Mouse (Mus musculus): ENCODE data around the gene Atp11a. TPM values are rescaled to one million over a fixed set of nuclear protein-coding genes. Genes with fewer than 3 reads are reported as not detected.

The Atp11a gene
- polyA plus RNA-seq, 1 experiment from 2014 or later, result 22.2 TPM

DNA sequence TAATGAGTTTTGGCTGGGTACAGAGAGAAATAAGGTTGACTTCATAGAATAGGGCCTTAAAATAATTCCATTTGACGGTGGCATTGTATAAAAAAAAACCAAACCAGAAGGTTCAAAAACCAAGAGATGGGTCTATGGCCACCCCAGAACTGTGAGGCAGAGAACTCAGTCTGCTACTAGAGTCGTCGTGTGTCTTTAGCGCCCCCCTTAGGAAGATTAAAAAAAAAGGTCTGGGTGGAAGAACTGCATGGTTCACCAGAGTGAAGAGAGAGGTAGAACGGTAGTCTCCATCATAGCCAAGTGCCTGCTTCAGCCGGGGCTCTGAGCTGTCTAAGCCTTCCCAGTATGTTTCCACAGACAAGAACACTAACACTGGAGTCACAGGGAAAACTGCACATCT lies 54.4 kb downstream of the Atp11a start:
- 48% methylated on average over 6 of the region's 6 CpGs for WGBS
- H3K4me1 ChIP-seq, result no peaks in the 10 kb centered on the region
- no peak overlapping the region for H3K27ac ChIP-seq (replicated peaks)
- H3K27me3 ChIP-seq, result no peaks in the 10 kb centered on the region
- ATAC-seq (ENCODE audit: insufficient number of reproducible peaks, low FRiP score, low TSS enrichment, low read depth), result no peak
- H3K9me3 ChIP-seq (replicated peaks), result no peaks in the 10 kb centered on the region
- no peak overlapping the region for H3K4me2 ChIP-seq (replicated peaks)
- H3K36me3 ChIP-seq, result peaks cover 14% of the 10 kb centered on the region
- no peak overlapping the region for H3K4me3 ChIP-seq (replicated peaks)
- H3K9ac ChIP-seq, result no peak overlapping the region

DNA sequence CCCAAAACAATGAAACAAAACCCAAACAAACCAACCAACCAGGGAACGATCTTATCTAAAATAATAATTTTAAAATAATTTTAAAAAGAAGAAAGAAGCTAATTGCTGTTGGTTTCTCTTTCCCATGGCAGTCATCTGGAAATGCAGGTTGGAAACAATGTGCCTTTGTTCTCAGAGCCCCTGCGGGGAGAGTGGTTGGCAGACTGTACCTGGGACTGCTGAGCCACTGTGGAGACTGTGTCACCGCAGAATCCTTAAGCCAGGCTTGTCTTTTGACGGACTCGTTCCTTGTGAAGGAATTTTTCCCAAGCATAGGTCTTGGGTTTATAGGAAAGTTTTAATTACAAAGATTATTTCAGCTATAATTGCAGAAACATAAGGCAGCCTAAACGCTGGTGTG lies 59.6 kb downstream of the Atp11a start:
- no peak for ATAC-seq (ENCODE audit: insufficient number of reproducible peaks, low FRiP score, low TSS enrichment, low read depth)
- 55% methylated on average over 6 of the region's 6 CpGs for WGBS

DNA sequence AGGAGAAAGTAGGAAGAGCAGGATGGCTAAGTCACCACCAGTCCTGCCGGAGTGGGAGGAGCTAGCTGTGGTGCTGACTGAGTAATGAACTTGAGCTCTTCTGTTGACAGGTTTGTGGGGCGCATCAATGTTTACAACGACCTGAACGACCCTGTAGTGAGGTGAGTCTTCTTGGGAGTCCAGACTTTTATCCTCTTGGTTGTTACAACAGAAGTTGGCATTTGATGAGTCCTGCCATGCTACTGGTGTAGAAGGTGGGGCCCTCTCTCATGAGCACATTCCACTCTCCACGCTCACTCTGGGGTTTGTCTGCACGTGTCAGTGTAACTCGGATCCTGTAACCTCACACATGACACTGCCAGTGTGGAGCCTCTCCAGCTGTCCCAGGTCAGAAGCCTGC lies 66.1 kb downstream of the Atp11a start:
- Histone ChIP-seq H3K4me3 (replicated peaks) (no peak overlapping the region), H3K27ac (replicated peaks) (no peak overlapping the region), H3K36me3 (peaks cover 73% of the 10 kb centered on the region), H3K27me3 (no peaks in the 10 kb centered on the region), H3K9ac (no peak overlapping the region), H3K4me1 (peaks cover 5% of the 10 kb centered on the region; the same call in 1 of the 2 replicates), H3K9me3 (replicated peaks) (no peaks in the 10 kb centered on the region), H3K4me2 (replicated peaks) (no peak overlapping the region)
- no peak for ATAC-seq (ENCODE audit: insufficient number of reproducible peaks, low FRiP score, low TSS enrichment, low read depth)
- WGBS, result 71% methylated on average over 7 of the region's 7 CpGs

More for the DNA sequence above, 59.6 kb downstream of the Atp11a start:
- Histone ChIP-seq H3K36me3 (peaks cover 36% of the 10 kb centered on the region), H3K27ac (replicated peaks) (no peak overlapping the region), H3K4me1 (no peaks in the 10 kb centered on the region), H3K9ac (no peak overlapping the region), H3K4me3 (replicated peaks) (no peak overlapping the region), H3K9me3 (replicated peaks) (no peaks in the 10 kb centered on the region), H3K4me2 (replicated peaks) (no peak overlapping the region), H3K27me3 (no peaks in the 10 kb centered on the region)

DNA sequence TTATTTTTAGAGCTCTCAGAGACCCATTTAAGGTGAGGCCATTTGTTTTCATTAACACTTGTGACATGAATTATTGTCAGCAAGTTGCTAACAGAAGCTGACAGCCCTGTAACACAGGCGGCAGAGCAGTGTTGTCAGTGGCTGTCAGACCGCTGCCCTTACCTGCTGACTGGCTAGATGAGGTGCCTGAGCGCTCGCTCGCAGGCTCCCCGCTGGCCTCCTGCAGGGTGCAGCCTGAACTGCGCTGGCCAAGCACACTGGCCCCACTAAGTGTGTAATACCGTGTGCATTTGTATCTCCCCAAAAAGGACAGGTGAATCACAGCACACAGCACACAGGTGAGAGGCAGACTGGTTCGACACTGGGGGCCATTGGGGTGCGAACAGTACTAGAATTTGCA lies 67.7 kb downstream of the Atp11a start:
- Histone ChIP-seq H3K4me1 (peaks cover 5% of the 10 kb centered on the region; the same call in 1 of the 2 replicates), H3K36me3 (peaks cover 86% of the 10 kb centered on the region), H3K27ac (replicated peaks) (no peak overlapping the region), H3K4me3 (replicated peaks) (no peak overlapping the region), H3K27me3 (no peaks in the 10 kb centered on the region), H3K9ac (no peak overlapping the region), H3K4me2 (replicated peaks) (no peak overlapping the region), H3K9me3 (replicated peaks) (no peaks in the 10 kb centered on the region)
- WGBS, result 67% methylated on average over 10 of the region's 10 CpGs
- ATAC-seq (ENCODE audit: insufficient number of reproducible peaks, low FRiP score, low TSS enrichment, low read depth), result no peak

DNA sequence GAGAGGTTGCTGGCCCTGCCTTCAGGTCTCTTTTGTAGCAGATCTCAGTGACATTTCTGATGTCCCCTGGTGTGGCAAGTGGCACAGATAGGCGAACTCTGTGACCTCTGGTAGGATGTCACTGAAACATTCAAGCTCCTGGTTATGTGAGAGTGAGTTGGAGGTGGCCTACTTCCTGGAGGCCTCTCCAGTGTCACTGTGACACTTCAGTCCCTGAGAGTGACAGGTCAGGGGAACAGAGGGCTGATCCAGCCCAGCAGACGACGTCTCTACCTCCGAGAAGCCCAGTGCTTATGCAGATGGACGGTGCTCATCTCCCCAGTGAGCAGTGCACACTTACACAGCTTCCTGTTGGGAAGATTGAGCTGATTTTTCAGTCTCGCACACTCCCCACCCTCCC lies 68.4 kb downstream of the Atp11a start:
- Histone ChIP-seq H3K4me1 (peaks cover 5% of the 10 kb centered on the region; the same call in 1 of the 2 replicates), H3K9me3 (replicated peaks) (no peaks in the 10 kb centered on the region), H3K36me3 (peaks cover 90% of the 10 kb centered on the region), H3K27ac (replicated peaks) (no peak overlapping the region), H3K27me3 (no peaks in the 10 kb centered on the region), H3K9ac (no peak overlapping the region), H3K4me2 (replicated peaks) (no peak overlapping the region), H3K4me3 (replicated peaks) (no peak overlapping the region)
- WGBS, result 51% methylated on average over 6 of the region's 6 CpGs
- no peak for ATAC-seq (ENCODE audit: insufficient number of reproducible peaks, low FRiP score, low TSS enrichment, low read depth)

DNA sequence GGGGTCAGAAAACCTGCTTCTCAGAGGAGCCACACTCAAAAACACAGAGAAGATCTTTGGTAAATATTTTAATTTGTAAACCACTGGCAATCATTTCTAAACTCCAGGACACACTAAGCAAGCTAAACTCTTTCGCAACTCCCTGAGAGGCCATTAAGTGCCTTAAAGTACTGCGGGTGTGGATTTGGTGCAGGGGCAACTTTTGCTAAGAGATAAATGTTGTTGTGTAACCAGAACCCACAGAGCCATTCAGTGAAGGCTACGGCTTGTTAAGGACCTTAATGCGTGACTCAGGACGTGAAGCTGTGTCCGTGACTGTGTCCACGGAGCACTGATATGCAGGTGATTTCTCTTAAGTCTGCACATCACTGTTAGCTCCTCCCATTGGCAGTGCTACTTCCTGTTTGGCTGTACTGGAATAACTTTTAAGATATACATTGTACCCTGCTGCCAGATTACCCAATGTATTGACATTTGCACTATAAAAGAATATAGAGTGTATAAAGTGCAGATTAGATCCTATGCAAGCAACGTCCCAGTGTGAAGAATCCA lies 68.9 kb downstream of the Atp11a start:
- no peak for ATAC-seq (ENCODE audit: insufficient number of reproducible peaks, low FRiP score, low TSS enrichment, low read depth)
- peaks cover 5% of the 10 kb centered on the region; the same call in 1 of the 2 replicates for H3K4me1 ChIP-seq
- H3K27ac ChIP-seq (replicated peaks), result no peak overlapping the region
- H3K4me3 ChIP-seq (replicated peaks), result no peak overlapping the region
- H3K9me3 ChIP-seq (replicated peaks), result no peaks in the 10 kb centered on the region
- H3K9ac ChIP-seq, result no peak overlapping the region
- H3K4me2 ChIP-seq (replicated peaks), result no peak overlapping the region
- H3K36me3 ChIP-seq, result peaks cover 92% of the 10 kb centered on the region
- H3K27me3 ChIP-seq, result no peaks in the 10 kb centered on the region
- 77% methylated on average over 8 of the region's 8 CpGs for WGBS

DNA sequence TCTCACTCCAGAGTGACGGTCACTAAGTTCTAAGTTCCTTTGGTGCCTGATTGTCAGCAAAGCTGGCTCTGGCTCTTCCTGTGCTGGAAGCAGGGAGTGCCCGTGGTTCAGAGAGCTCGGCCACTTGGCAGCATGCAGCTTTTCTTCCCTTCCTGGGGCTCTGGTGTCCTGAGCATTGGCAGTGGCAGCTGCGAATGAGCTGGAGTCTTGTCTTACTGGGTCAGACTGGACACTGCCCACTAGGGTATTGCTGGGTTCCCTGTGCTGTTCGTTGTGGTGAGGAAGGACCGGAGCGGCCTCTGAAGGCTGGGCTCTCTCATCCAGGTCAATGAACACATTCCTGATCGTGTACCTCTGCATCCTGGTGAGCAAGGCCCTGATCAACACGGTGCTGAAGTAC lies 70.3 kb downstream of the Atp11a start:
- Histone ChIP-seq H3K9ac (no peak overlapping the region), H3K4me2 (replicated peaks) (no peak overlapping the region), H3K36me3 (peaks cover 92% of the 10 kb centered on the region), H3K27me3 (no peaks in the 10 kb centered on the region), H3K9me3 (replicated peaks) (no peaks in the 10 kb centered on the region), H3K4me3 (replicated peaks) (no peak overlapping the region), H3K27ac (replicated peaks) (no peak overlapping the region), H3K4me1 (peaks cover 5% of the 10 kb centered on the region; the same call in 1 of the 2 replicates)
- no peak for ATAC-seq (ENCODE audit: insufficient number of reproducible peaks, low FRiP score, low TSS enrichment, low read depth)
- WGBS, result 89% methylated on average over 9 of the region's 9 CpGs

DNA sequence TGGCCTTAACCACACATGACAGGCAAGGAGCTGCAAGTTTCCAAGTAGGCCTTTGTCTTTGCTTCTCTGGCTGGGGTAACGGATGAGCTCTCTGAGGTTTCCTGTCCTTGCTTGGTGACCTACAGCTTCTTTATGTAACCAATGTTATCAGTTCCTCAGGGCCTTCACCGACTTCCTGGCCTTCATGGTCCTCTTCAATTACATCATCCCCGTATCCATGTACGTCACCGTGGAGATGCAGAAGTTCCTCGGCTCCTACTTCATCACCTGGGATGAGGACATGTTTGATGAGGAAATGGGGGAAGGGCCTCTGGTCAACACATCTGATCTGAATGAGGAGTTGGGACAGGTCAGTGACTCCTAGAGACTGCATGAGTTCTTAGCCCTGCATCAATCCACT lies 71.5 kb downstream of the Atp11a start:
- 86% methylated on average over 6 of the region's 6 CpGs for WGBS
- Histone ChIP-seq H3K4me3 (replicated peaks) (no peak overlapping the region), H3K9me3 (replicated peaks) (no peaks in the 10 kb centered on the region), H3K27me3 (no peaks in the 10 kb centered on the region), H3K27ac (replicated peaks) (no peak overlapping the region), H3K4me1 (peaks cover 1% of the 10 kb centered on the region; the same call in 1 of the 2 replicates), H3K9ac (no peak overlapping the region), H3K36me3 (peaks cover 92% of the 10 kb centered on the region), H3K4me2 (replicated peaks) (no peak overlapping the region)
- ATAC-seq (ENCODE audit: insufficient number of reproducible peaks, low FRiP score, low TSS enrichment, low read depth), result no peak

DNA sequence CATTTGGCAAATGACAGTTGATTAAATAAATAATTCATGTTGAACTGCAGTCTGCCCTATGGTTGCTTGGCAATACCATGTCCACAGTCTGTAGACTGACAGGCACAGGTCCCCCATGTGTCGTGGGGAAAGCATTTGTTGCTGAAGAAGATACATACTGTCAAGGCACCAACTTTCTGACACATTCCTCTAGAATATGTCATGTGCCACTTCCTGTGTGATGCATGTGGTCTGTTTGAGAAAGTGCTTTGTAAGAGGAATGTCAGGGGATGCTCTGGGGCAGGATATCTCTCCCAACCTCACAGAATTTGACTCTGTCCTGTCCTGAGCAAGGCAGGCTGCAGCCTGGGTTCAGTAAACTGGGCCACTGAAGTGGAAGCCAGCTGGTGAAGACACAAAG lies 72.6 kb downstream of the Atp11a start:
- no peak for ATAC-seq (ENCODE audit: insufficient number of reproducible peaks, low FRiP score, low TSS enrichment, low read depth)
- Histone ChIP-seq H3K4me2 (replicated peaks) (no peak overlapping the region), H3K27me3 (no peaks in the 10 kb centered on the region), H3K4me1 (no peaks in the 10 kb centered on the region), H3K9me3 (replicated peaks) (no peaks in the 10 kb centered on the region), H3K27ac (replicated peaks) (no peak overlapping the region), H3K4me3 (replicated peaks) (no peak overlapping the region), H3K9ac (no peak overlapping the region), H3K36me3 (peaks cover 94% of the 10 kb centered on the region)
- WGBS, result 78% methylated on average over 1 of the region's 1 CpGs

DNA sequence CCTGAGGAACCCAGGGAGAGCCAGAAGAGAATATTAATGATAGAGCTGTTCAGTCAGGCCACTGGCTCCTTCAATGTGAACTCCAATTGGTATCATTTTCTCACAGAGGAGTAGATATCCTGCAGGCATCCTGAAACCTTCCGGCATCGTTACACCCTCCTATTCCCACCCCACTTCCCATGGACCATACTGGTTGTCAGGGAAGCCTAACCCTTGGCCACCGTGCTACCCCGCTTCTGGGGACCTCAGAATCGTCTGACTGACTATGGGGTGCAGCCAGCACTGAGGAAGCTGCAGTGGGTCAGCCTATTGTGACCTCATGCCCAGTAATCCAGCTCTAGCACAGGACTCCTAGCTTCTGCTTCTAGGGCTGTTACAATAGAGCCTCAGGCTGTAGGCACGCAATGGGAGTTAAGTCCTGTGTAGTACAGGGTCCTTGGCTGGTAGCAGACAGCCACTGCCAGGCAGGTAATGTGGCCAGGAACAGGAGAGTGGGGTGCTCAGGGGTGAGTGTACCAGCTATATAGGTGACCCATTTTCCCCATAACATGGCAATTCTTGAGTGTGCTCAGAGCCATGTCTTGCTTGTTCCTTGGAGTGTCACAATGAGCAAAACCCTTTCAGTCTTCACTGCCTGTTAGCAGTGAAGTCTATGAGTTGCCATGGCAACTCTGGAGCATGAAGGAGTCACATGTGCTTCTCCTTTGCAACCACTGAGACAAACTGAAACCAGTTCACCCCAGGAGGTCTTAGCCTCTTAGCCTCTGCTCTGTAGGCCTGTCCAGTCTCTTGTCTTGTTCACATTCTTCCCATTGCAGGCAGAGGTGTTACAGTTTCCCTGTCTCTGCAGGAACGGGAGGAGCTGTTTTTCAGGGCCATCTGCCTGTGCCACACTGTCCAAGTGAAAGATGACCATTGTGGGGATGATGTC lies 75.1 kb downstream of the Atp11a start:
- 82% methylated on average over 7 of the region's 7 CpGs for WGBS
- Histone ChIP-seq H3K36me3 (peaks cover 96% of the 10 kb centered on the region), H3K4me2 (replicated peaks) (no peak overlapping the region), H3K27ac (replicated peaks) (no peak overlapping the region), H3K27me3 (no peaks in the 10 kb centered on the region), H3K9me3 (replicated peaks) (no peaks in the 10 kb centered on the region), H3K9ac (no peak overlapping the region), H3K4me3 (replicated peaks) (no peak overlapping the region), H3K4me1 (no peaks in the 10 kb centered on the region)
- ATAC-seq (ENCODE audit: insufficient number of reproducible peaks, low FRiP score, low TSS enrichment, low read depth), result no peak

DNA sequence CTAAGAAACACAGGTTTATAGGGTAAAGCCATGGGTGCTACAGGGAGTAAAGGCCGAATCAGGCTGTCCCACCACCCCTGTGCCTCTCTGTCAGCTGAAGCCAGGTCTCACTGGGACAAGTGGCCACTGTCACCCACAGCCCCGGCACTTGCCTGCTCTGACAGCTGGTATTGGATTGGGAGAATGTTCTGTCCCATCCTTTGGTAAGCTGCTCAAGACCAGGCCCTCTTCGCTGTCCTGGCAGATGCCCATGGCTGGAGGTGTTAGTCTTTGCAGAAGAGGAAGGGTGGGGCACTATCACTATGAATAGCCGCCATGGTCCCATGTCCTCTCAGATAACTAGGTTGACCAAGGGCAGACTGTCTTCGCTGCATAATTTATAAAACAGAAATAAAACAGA lies 76.8 kb downstream of the Atp11a start:
- 92% methylated on average over 5 of the region's 5 CpGs for WGBS
- no peak overlapping the region for H3K27ac ChIP-seq (replicated peaks)
- no peak overlapping the region for H3K4me3 ChIP-seq (replicated peaks)
- H3K4me1 ChIP-seq, result no peaks in the 10 kb centered on the region
- ATAC-seq (ENCODE audit: insufficient number of reproducible peaks, low FRiP score, low TSS enrichment, low read depth), result no peak
- H3K9me3 ChIP-seq (replicated peaks), result no peaks in the 10 kb centered on the region
- no peak overlapping the region for H3K9ac ChIP-seq
- peaks cover 90% of the 10 kb centered on the region for H3K36me3 ChIP-seq
- no peak overlapping the region for H3K4me2 ChIP-seq (replicated peaks)
- H3K27me3 ChIP-seq, result no peaks in the 10 kb centered on the region

Measured in embryonic facial prominence, embryonic 15.5 days (tissue).